Mouse (Mus musculus) lung, postnatal 0 days (tissue): Measurements from ENCODE around the gene Utp14a.

Experiments used
- CTCF ChIP-seq: IDR thresholded peaks from 2 replicates; pipeline ENCODE4 v1.5.1; 2016; ENCODE audit warnings: antibody characterized with exemption, mild to moderate bottlenecking
- EP300 ChIP-seq: IDR thresholded peaks from 2 replicates; pipeline ENCODE4 v1.6.1; 2016; ENCODE audit warnings: antibody characterized with exemption, mild to moderate bottlenecking, control low read depth

DNA sequence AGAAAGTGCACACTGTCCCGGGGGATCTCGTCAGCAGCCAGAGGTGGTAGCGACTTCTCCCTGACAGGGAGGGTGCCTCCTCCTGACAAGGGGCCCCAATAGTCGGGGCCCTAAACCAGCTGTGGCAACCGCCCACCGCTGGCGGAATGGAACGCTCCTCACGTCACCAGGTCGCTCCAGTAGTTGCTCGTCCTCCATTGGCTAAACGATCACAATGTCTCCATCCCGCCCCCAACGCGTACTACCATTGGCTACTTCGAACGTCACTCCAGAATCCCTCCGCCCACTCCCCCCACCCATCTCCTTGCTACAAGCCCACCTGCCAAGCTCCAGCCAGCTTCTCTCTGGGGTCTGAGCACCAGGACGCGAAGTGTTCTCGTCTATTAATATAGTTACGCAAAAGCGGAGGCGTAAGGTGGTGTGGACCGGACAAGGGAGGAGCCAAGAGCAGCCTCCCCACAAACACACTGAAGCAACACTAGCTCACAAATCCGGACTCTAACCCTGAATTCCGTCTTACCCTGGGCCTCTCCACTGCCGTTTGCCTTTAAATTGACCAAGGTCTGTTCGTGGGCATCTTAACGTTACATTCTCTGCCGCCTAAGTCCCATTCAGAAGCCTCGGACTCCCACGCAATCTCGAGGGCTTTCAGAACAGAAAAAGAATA is 48.0 kb upstream of the Utp14a start, which contains the start of gene Zdhhc9:
- TF ChIP-seq CTCF (no peak), EP300 (no peak)
